Mouse (Mus musculus) skeletal muscle tissue, adult 2 months (tissue): ENCODE results near the gene Ccdc34.
"Not testable (repeated sequence)": the region's sequence is repeated elsewhere in the genome, so short reads cannot be mapped to it uniquely, and the experiment has no call there.

Source experiments
- DNase-seq: peaks from one replicate; pipeline ENCODE4 v3.0.0-alpha.2; 2012; ENCODE audit warnings: low read depth, low spot score

Ccdc34 gene

GRCm38 (mm10) chr2:110077655-110078054, 60.0 kb downstream of the Ccdc34 start:
- no peak for DNase-seq

GRCm38 (mm10) chr2:110080532-110080931, 62.9 kb downstream of the Ccdc34 start:
- DNase-seq: no peak

- DNase-seq: no peak
Observed at GRCm38 (mm10) chr2:110082975-110083374, 65.4 kb downstream of the Ccdc34 start.

- DNase-seq: peak; percentile 85
Observed at GRCm38 (mm10) chr2:110085701-110086143, 68.1 kb downstream of the Ccdc34 start.

- no peak for DNase-seq
Observed at GRCm38 (mm10) chr2:110114133-110114532, 96.5 kb downstream of the Ccdc34 start.

GRCm38 (mm10) chr2:110129396-110129795, 111.8 kb downstream of the Ccdc34 start:
- DNase-seq: no peak

- no peak for DNase-seq
Observed at GRCm38 (mm10) chr2:110131573-110131972, 114.0 kb downstream of the Ccdc34 start.

GRCm38 (mm10) chr2:110133356-110134115, 115.9 kb downstream of the Ccdc34 start:
- peak; percentile 25 for DNase-seq

- DNase-seq: no peak
Observed at GRCm38 (mm10) chr2:110134765-110135594, 117.4 kb downstream of the Ccdc34 start.

GRCm38 (mm10) chr2:110137291-110137690, 119.7 kb downstream of the Ccdc34 start:
- peak; percentile 24 for DNase-seq

GRCm38 (mm10) chr2:110138096-110138495, 120.5 kb downstream of the Ccdc34 start:
- DNase-seq: no peak

GRCm38 (mm10) chr2:110147980-110148379, 130.4 kb downstream of the Ccdc34 start:
- not testable (repeated sequence) for DNase-seq

- DNase-seq: no peak
Observed at GRCm38 (mm10) chr2:110149246-110149645, 131.6 kb downstream of the Ccdc34 start.

GRCm38 (mm10) chr2:110156321-110156720, 138.7 kb downstream of the Ccdc34 start:
- DNase-seq: no peak

GRCm38 (mm10) chr2:110165003-110165402, 147.4 kb downstream of the Ccdc34 start:
- DNase-seq: no peak

- DNase-seq: no peak
Observed at GRCm38 (mm10) chr2:110167694-110168093, 150.1 kb downstream of the Ccdc34 start.

GRCm38 (mm10) chr2:110168361-110168760, 150.7 kb downstream of the Ccdc34 start:
- DNase-seq: no peak

- no peak for DNase-seq
Observed at GRCm38 (mm10) chr2:110172456-110172855, 154.8 kb downstream of the Ccdc34 start.

GRCm38 (mm10) chr2:110173818-110174247, 156.2 kb downstream of the Ccdc34 start:
- no peak for DNase-seq

GRCm38 (mm10) chr2:110176761-110177400, 159.3 kb downstream of the Ccdc34 start:
- DNase-seq: no peak

- no peak for DNase-seq
Observed at GRCm38 (mm10) chr2:110177406-110177805, 159.8 kb downstream of the Ccdc34 start.

GRCm38 (mm10) chr2:110177879-110178278, 160.3 kb downstream of the Ccdc34 start:
- DNase-seq: peak; percentile 61
